Mouse (Mus musculus) cerebellum, adult 9-11 months (tissue): Measurements from ENCODE around the gene Jaml.
"Not testable (repeated sequence)": the region's sequence is repeated elsewhere in the genome, so short reads cannot be mapped to it uniquely, and the experiment has no call there.

ENCODE experiments used
- DNase-seq: peaks from one replicate; pipeline ENCODE4 v3.0.0; 2022

The Jaml gene

GRCm38 (mm10) chr9:45079011-45079410, at the start of gene Jaml:
TSS of gene Jaml (plus strand) at chr9:45079183.
- DNase-seq: no peak

GRCm38 (mm10) chr9:45030341-45030740, 48.6 kb upstream of the Jaml start:
- no peak for DNase-seq

- no peak for DNase-seq
These were observed 46.7 kb upstream of the Jaml start for GRCm38 (mm10) chr9:45032261-45032660.

- no peak for DNase-seq
These were observed 44.5 kb upstream of the Jaml start for GRCm38 (mm10) chr9:45034526-45034925.

GRCm38 (mm10) chr9:45037803-45038202, 41.2 kb upstream of the Jaml start:
- not testable (repeated sequence) for DNase-seq

- no peak for DNase-seq
These were observed 39.5 kb upstream of the Jaml start, which contains the start of gene Mpzl2 for GRCm38 (mm10) chr9:45039499-45039898. TSS of gene Mpzl2 (plus strand) at chr9:45039799.

- DNase-seq: no peak
These were observed 38.7 kb upstream of the Jaml start for GRCm38 (mm10) chr9:45040066-45040845.

GRCm38 (mm10) chr9:45041131-45041838, 37.7 kb upstream of the Jaml start:
- DNase-seq: no peak

GRCm38 (mm10) chr9:45042056-45042720, 36.8 kb upstream of the Jaml start:
- DNase-seq: no peak

GRCm38 (mm10) chr9:45042947-45043346, 36.0 kb upstream of the Jaml start:
- no peak for DNase-seq

- DNase-seq: no peak
These were observed 32.0 kb upstream of the Jaml start for GRCm38 (mm10) chr9:45046973-45047372.

GRCm38 (mm10) chr9:45048511-45048910, 30.5 kb upstream of the Jaml start:
- DNase-seq: peak; percentile 42

- no peak for DNase-seq
These were observed 29.3 kb upstream of the Jaml start for GRCm38 (mm10) chr9:45049731-45050130.

- DNase-seq: no peak
These were observed 28.7 kb upstream of the Jaml start for GRCm38 (mm10) chr9:45050301-45050700.

- peak; percentile 92 for DNase-seq
These were observed 23.8 kb upstream of the Jaml start, which contains the start of gene Mpzl3 for GRCm38 (mm10) chr9:45055082-45055713. TSS of gene Mpzl3 (plus strand) at chr9:45055186.

- DNase-seq: no peak
These were observed 20.6 kb upstream of the Jaml start for GRCm38 (mm10) chr9:45058304-45058940.

GRCm38 (mm10) chr9:45060151-45060550, 18.8 kb upstream of the Jaml start:
- no peak for DNase-seq

GRCm38 (mm10) chr9:45062677-45063076, 16.3 kb upstream of the Jaml start:
- no peak for DNase-seq

GRCm38 (mm10) chr9:45064421-45064820, 14.6 kb upstream of the Jaml start:
- no peak for DNase-seq

GRCm38 (mm10) chr9:45066735-45067134, 12.2 kb upstream of the Jaml start:
- DNase-seq: no peak

- no peak for DNase-seq
These were observed 7.2 kb upstream of the Jaml start for GRCm38 (mm10) chr9:45071800-45072199.

- no peak for DNase-seq
These were observed 1.1 kb upstream of the Jaml start for GRCm38 (mm10) chr9:45077859-45078258.

GRCm38 (mm10) chr9:45083132-45083531, 4.1 kb downstream of the Jaml start:
- no peak for DNase-seq
